Mouse (Mus musculus) embryo, embryonic 11.5 days (tissue): ENCODE data around the gene H2afy.

Experiments used
- DNase-seq: peaks from one replicate; pipeline ENCODE4 v3.0.0-alpha.2; 2012; ENCODE audit warnings: low read depth, low spot score

The H2afy gene

GRCm38 (mm10) chr13:56136200-56136599 is at the start of gene H2afy:
H2afy (minus strand) TSS chr13:56136361.
- no peak for DNase-seq

- no peak for DNase-seq
Observed at GRCm38 (mm10) chr13:56183687-56184086, 47.5 kb upstream of the H2afy start.

GRCm38 (mm10) chr13:56181424-56181823 is 45.3 kb upstream of the H2afy start:
- DNase-seq: no peak

GRCm38 (mm10) chr13:56178416-56179035 is 42.4 kb upstream of the H2afy start, which contains the start of gene Tifab:
Tifab (minus strand) TSS chr13:56178885.
- no peak for DNase-seq

GRCm38 (mm10) chr13:56176310-56176709 is 40.1 kb upstream of the H2afy start:
- DNase-seq: no peak

- DNase-seq: no peak
Observed at GRCm38 (mm10) chr13:56175848-56176247, 39.7 kb upstream of the H2afy start.

- no peak for DNase-seq
Observed at GRCm38 (mm10) chr13:56172901-56173545, 36.9 kb upstream of the H2afy start.

GRCm38 (mm10) chr13:56172106-56172505 is 35.9 kb upstream of the H2afy start:
- no peak for DNase-seq

GRCm38 (mm10) chr13:56168403-56168781 is 32.2 kb upstream of the H2afy start:
- DNase-seq: no peak

GRCm38 (mm10) chr13:56167446-56168402 is 31.6 kb upstream of the H2afy start:
- DNase-seq: no peak

- DNase-seq: no peak
Observed at GRCm38 (mm10) chr13:56165561-56165960, 29.4 kb upstream of the H2afy start.

- DNase-seq: no peak
Observed at GRCm38 (mm10) chr13:56164372-56164771, 28.2 kb upstream of the H2afy start.

GRCm38 (mm10) chr13:56163751-56164150 is 27.6 kb upstream of the H2afy start:
- DNase-seq: no peak

GRCm38 (mm10) chr13:56162859-56163258 is 26.7 kb upstream of the H2afy start:
- no peak for DNase-seq

- no peak for DNase-seq
Observed at GRCm38 (mm10) chr13:56159614-56160363, 23.6 kb upstream of the H2afy start.

GRCm38 (mm10) chr13:56159016-56159601 is 22.9 kb upstream of the H2afy start:
- DNase-seq: no peak

- DNase-seq: no peak
Observed at GRCm38 (mm10) chr13:56155671-56156070, 19.5 kb upstream of the H2afy start.

- DNase-seq: no peak
Observed at GRCm38 (mm10) chr13:56155048-56155447, 18.9 kb upstream of the H2afy start.

- no peak for DNase-seq
Observed at GRCm38 (mm10) chr13:56152773-56153460, 16.8 kb upstream of the H2afy start.

- peak; percentile 74 for DNase-seq
Observed at GRCm38 (mm10) chr13:56151404-56152226, 15.5 kb upstream of the H2afy start.
